Mouse (Mus musculus): ENCODE data around the gene Ccdc33.
A peak's percentile ranks its signal among the peaks of the same experiment; 100 is the strongest.

The Ccdc33 gene

GRCm38 (mm10) chr9:58009015-58009362, 109.6 kb downstream of the Ccdc33 start:
- no peak for DNase-seq

GRCm38 (mm10) chr9:58008336-58009014, 110.1 kb downstream of the Ccdc33 start:
- no peak for DNase-seq

GRCm38 (mm10) chr9:58005753-58006461, 112.7 kb downstream of the Ccdc33 start, which contains the start of gene Cyp11a1:
Gene Cyp11a1, plus strand, starts transcription at chr9:58006411.
- DNase-seq = no peak

GRCm38 (mm10) chr9:58003272-58003671, 115.4 kb downstream of the Ccdc33 start:
- no peak for DNase-seq

- DNase-seq = peak in 1 of 2 experiments; percentile 21
Observed at GRCm38 (mm10) chr9:57999676-58000075, 118.9 kb downstream of the Ccdc33 start.

- DNase-seq = no peak
Observed at GRCm38 (mm10) chr9:57998685-57999084, 119.9 kb downstream of the Ccdc33 start.

GRCm38 (mm10) chr9:57998032-57998659, 120.5 kb downstream of the Ccdc33 start:
- DNase-seq = peak; percentile 61 to 69

GRCm38 (mm10) chr9:57997511-57998031, 121.1 kb downstream of the Ccdc33 start:
- peak in 1 of 2 experiments; percentile 19 for DNase-seq

- peak in 1 of 2 experiments; percentile 31 for DNase-seq
Observed at GRCm38 (mm10) chr9:57995282-57995681, 123.3 kb downstream of the Ccdc33 start.

GRCm38 (mm10) chr9:57992781-57993591, 125.6 kb downstream of the Ccdc33 start:
- no peak for DNase-seq

- no peak for DNase-seq
Observed at GRCm38 (mm10) chr9:57992060-57992459, 126.6 kb downstream of the Ccdc33 start.

GRCm38 (mm10) chr9:57990438-57991110, 128.0 kb downstream of the Ccdc33 start:
- DNase-seq = peak in 1 of 2 experiments; percentile 62

- no peak for DNase-seq
Observed at GRCm38 (mm10) chr9:57989309-57989708, 129.3 kb downstream of the Ccdc33 start.

GRCm38 (mm10) chr9:57988098-57988497, 130.5 kb downstream of the Ccdc33 start:
- peak in 1 of 2 experiments; percentile 19 for DNase-seq

- DNase-seq = no peak
Observed at GRCm38 (mm10) chr9:57986293-57986692, 132.3 kb downstream of the Ccdc33 start.

- no peak for DNase-seq
Observed at GRCm38 (mm10) chr9:57985304-57985703, 133.3 kb downstream of the Ccdc33 start.

- DNase-seq = no peak
Observed at GRCm38 (mm10) chr9:57980570-57980969, 138.1 kb downstream of the Ccdc33 start.

- no peak for DNase-seq
Observed at GRCm38 (mm10) chr9:57978858-57979257, 139.8 kb downstream of the Ccdc33 start.

All from kidney, postnatal 36 days (tissue).